Mouse (Mus musculus) stomach, embryonic 14.5 days (tissue): ENCODE data around the gene Dtx4. TPM values are rescaled to one million over a fixed set of nuclear protein-coding genes. Genes with fewer than 3 reads are reported as not detected.

Experiments used
- polyA plus RNA-seq: library from polyadenylated mRNA; unstranded; fragments of >200 nt; fragmentation: Nextera tagmentation; extraction: Ambion mirVana; gene quantifications from 2 replicates; pipeline ENCODE4 v1.2.1, GENCODE M21; 2014

Gene Dtx4
- polyA plus RNA-seq, 1 experiment from 2014 or later: 18.9 TPM

Other genes starting within 250 kb of the Dtx4 start
- gene Olfr235, start 240.4 kb downstream of the Dtx4 start, polyA plus RNA-seq: not detected in 2 replicates
- not detected in 2 replicates for gene Olfr1434, start 221.6 kb downstream of the Dtx4 start, polyA plus RNA-seq
- gene Olfr1436, start 202.3 kb downstream of the Dtx4 start, polyA plus RNA-seq: not detected in 2 replicates
- not detected in 2 replicates for gene Olfr1437, start 176.4 kb downstream of the Dtx4 start, polyA plus RNA-seq
- not detected in 2 replicates for gene Olfr1438-ps1, start 165.5 kb downstream of the Dtx4 start, polyA plus RNA-seq
- gene Olfr1440, start 114.2 kb downstream of the Dtx4 start, polyA plus RNA-seq: not detected in 2 replicates
- gene Olfr1441, start 84.0 kb downstream of the Dtx4 start, polyA plus RNA-seq: not detected in 2 replicates
- not detected in 2 replicates for gene Pfpl, start 73.5 kb downstream of the Dtx4 start, polyA plus RNA-seq
- gene Mpeg1, start 40.7 kb downstream of the Dtx4 start, polyA plus RNA-seq: 1.3 and 1.4 TPM in 2 replicates
- 22.7 and 23.5 TPM in 2 replicates for gene Fam111a, start 44.3 kb upstream of the Dtx4 start, polyA plus RNA-seq
- gene Gm4952, start 98.5 kb upstream of the Dtx4 start, polyA plus RNA-seq: 0.22 TPM in 1 of 2 replicates, not detected in the other
- not detected in 2 replicates for gene Glyat, start 131.9 kb upstream of the Dtx4 start, polyA plus RNA-seq
- not detected in 2 replicates for gene Olfr1442, start 169.0 kb upstream of the Dtx4 start, polyA plus RNA-seq
- gene Olfr1443, start 176.7 kb upstream of the Dtx4 start, polyA plus RNA-seq: not detected in 2 replicates
- gene Keg1, start 194.3 kb upstream of the Dtx4 start, polyA plus RNA-seq: not detected in 2 replicates